Mouse (Mus musculus) cortical plate, adult 2 months (tissue): ENCODE data around the gene Stac2. TPM values are rescaled to one million over a fixed set of nuclear protein-coding genes. Genes with fewer than 3 reads are reported as not detected.

Experiments
- H3K27ac ChIP-seq: fragments of 200-500 bp; 2 replicates; pipeline ENCODE4 v1.5.1; 2012; ENCODE audit warnings: low read length, control low read depth, inconsistent platforms; ENCODE audit not compliant: insufficient read depth
- H3K4me1 ChIP-seq: fragments of 200-500 bp; 2 replicates; pipeline ENCODE4 v1.6.1; 2011; ENCODE audit warnings: low read length; ENCODE audit not compliant: control insufficient read depth, insufficient read depth
- H3K4me3 ChIP-seq: fragments of 200-500 bp; 2 replicates; pipeline ENCODE4 v1.5.1; 2011; ENCODE audit warnings: mild to moderate bottlenecking, low read length, control low read depth; ENCODE audit not compliant: insufficient read depth
- CTCF ChIP-seq: fragments of 200-500 bp; IDR thresholded peaks from 2 replicates; pipeline ENCODE4 v1.5.1; 2011; ENCODE audit warnings: mild to moderate bottlenecking, control low read depth, low read length; ENCODE audit not compliant: insufficient read depth; ENCODE audit errors: extremely low read depth
- POLR2A ChIP-seq: fragments of 200-500 bp; IDR thresholded peaks from 2 replicates; pipeline ENCODE4 v1.6.1; 2011; ENCODE audit warnings: mild to moderate bottlenecking, low read length, control low read depth; ENCODE audit not compliant: insufficient read depth; ENCODE audit errors: extremely low read depth
- polyA plus RNA-seq: library from polyadenylated mRNA; depleted of rRNA; stranded (reverse); fragments of >200 nt; gene quantifications from 2 replicates; pipeline ENCODE4 v1.2.3, GENCODE M21; 2012

Stac2 gene
- polyA plus RNA-seq, 1 experiment, result 49.7 TPM

DNA sequence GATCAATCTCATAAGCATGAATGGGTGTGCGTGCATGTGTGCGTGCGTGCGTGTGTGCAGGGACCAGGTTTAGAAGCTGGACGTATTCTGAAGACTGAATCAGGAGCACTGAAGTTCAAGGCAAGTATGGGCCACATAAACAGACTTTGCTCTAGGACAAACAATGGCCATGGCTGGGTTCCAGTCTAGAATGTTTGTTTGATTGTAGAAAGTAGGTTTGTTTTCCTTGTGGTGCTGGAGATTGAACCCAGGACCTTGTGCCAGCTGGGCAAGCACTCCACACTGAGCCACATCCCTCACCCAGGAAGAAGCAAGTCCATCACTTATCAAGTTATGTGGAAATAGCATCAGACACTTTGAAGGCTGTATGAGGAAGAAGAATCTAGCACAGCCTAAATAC lies 37.1 kb downstream of the Stac2 start:
- Histone ChIP-seq H3K4me1 (peaks cover 12% of the 10 kb centered on the region), H3K4me3 (no peak overlapping the region), H3K27ac (no peak overlapping the region)
- TF ChIP-seq CTCF, result no peak
- TF ChIP-seq POLR2A, result no peak

DNA sequence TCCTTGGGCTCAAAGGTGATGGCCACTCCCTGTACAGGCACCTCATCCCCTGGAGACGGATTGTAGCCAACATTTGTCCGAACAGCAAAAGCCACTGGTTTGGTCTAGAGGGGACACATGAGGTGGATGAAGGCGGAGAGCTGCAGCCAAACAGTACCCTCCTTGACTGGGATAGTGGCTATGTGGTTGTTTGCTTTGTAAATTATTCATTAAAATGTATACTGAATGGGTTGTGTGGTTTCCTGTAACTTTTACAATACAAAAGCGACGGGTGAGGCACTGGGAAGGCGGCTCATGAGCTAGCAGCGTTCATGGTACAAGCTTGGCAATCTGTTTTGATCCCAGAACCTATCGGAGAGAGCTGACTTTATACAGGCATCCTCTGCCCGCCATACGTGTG lies 40.4 kb downstream of the Stac2 start:
- Histone ChIP-seq H3K27ac (no peak overlapping the region), H3K4me3 (no peak overlapping the region), H3K4me1 (peaks cover 9% of the 10 kb centered on the region)
- TF ChIP-seq POLR2A, result no peak
- TF ChIP-seq CTCF, result no peak

DNA sequence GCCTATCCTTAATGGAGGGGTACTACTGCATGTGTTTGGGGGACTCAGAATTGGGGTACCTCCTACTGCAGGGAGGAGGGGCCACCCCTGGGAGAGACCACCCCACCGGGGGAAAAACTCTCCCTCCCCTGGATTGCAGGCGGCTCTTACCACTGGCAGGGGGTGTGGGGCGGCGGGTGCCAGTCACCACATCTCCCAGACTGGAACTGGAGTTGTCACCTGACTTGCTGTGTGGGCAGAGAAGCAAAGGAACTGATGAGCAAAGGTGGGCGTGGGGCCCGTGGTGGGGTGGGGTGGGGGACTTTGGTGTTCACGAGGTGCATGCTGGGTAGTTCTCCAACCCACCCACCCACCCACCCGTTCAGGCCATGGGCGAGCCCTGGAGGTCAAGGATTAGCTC lies 41.5 kb downstream of the Stac2 start:
- Histone ChIP-seq H3K27ac (peak overlapping the region; percentile 73), H3K4me1 (peaks cover 6% of the 10 kb centered on the region), H3K4me3 (no peak overlapping the region)
- TF ChIP-seq POLR2A (no peak), CTCF (no peak)

DNA sequence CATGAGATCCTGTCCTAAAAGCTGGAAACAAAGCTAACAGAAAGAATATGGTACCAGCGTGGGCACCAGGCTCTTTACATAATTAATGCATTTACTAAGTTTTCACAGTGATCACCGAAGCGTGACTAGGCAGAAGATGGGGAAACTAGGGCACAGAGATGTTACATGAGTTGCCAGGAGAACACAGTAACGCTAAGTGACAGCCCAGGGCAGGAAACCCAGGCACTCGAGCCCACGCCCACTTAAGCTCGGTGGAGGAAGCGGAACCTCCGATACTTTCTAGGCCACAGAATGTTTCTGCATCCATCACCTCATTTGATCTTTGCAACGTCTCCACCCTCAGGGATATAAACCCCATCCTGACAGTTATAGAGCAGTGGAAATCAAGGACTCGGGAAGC lies 45.2 kb downstream of the Stac2 start:
- Histone ChIP-seq H3K4me1 (peaks cover 8% of the 10 kb centered on the region), H3K4me3 (no peak overlapping the region), H3K27ac (0 out of 2 replicates have a peak overlapping the region, but pooled peaks have one; percentile 8)
- no peak for TF ChIP-seq POLR2A
- no peak for TF ChIP-seq CTCF

DNA sequence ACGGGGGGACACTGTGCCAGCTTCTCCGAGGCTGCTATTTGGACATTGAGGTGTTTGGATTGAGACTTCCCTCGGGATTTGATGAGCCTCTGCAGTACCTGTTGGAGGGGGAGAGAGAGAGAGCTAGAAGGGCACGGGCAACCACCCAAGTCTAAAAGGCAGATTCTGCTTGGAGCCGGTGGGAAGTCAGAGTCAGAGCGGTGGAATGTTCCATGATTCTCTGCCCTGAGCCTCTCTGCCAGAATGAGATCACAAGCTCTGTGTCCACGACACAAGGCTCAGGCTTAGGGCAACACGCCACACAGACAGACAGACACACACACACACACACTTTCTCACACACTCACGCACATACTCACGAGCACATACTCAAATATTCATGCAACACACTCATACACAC lies 47.6 kb downstream of the Stac2 start:
- H3K4me1 ChIP-seq, result peaks cover 4% of the 10 kb centered on the region

DNA sequence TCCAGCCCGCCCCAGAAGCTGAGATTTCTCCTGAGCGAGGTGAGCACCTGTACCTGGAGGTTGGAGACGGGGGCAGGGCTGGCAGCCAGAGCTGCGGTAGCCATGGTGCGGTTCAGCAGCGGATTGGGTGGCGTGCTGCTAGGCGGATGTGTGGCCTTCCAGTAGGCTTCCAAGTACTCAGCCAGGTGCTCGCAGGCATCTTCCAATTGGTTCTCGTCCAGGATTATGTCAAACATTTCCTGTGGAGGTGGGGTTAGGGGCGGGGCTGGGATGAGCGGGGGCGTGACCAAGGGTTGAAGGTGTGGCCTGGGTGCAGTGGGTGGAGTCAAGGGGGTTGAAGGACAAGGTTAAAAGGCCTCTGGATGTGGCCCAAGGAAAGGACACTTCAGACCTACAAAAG lies 48.2 kb downstream of the Stac2 start:
- Histone ChIP-seq H3K27ac (0 out of 2 replicates have a peak overlapping the region, but pooled peaks have one; percentile 26), H3K4me3 (no peak overlapping the region), H3K4me1 (peaks cover 4% of the 10 kb centered on the region)
- TF ChIP-seq CTCF (no peak), POLR2A (no peak)

More for the DNA sequence above, 47.6 kb downstream of the Stac2 start:
- TF ChIP-seq CTCF (no peak), POLR2A (no peak)
- Histone ChIP-seq H3K27ac (no peak overlapping the region), H3K4me3 (no peak overlapping the region)

DNA sequence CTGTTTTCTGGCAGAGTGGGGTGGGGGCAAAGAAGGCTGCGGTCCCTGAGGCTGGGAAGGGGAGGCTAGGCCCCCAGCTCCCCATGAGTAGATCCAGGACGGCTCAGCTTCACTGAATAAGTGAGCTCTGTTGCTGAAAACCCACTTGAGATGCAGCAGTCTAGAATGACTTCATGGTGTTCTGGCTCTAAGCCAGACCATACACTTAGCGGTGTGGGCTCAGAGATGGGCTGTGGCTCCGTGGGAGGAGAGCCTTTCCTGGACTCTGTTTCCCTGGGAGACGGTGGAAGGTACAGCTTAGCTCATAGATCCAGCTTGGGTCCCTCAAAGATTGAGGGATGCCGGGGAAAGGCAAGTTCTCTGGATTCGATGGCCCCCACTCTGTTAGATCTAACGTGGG lies 49.1 kb downstream of the Stac2 start:
- Histone ChIP-seq H3K4me3 (no peak overlapping the region), H3K27ac (no peak overlapping the region), H3K4me1 (peaks cover 4% of the 10 kb centered on the region)
- TF ChIP-seq POLR2A, result 0 out of 2 replicates have a peak, but pooled peaks have one; percentile 27
- no peak for TF ChIP-seq CTCF

DNA sequence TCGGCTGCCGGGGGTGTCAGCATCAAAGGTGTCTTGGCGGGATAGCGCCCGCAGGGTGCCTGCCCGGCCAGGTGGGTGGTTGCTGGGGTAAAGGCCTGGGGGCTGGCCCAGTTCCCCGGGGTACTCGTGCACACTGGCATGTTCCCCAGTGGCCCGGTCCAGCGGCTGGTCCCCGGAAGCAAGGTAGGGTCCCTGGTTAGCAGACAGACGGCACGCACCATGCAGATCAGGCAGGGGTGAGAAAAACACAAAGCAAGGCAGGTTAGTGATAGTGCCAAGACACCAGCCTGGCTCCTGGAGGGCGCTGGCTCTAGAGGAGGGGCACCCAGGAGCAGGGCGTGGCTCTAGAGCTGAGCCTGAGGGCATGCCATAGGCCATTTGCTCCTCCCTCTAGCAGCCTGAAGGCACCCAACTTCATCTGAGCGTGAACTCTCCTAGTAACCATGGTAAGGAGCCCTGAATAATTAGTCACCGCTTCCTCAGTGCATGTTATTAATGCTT lies 50.0 kb downstream of the Stac2 start:
- TF ChIP-seq CTCF (no peak), POLR2A (no peak)
- H3K4me1 ChIP-seq, result peaks cover 3% of the 10 kb centered on the region
- no peak overlapping the region for H3K27ac ChIP-seq
- no peak overlapping the region for H3K4me3 ChIP-seq

DNA sequence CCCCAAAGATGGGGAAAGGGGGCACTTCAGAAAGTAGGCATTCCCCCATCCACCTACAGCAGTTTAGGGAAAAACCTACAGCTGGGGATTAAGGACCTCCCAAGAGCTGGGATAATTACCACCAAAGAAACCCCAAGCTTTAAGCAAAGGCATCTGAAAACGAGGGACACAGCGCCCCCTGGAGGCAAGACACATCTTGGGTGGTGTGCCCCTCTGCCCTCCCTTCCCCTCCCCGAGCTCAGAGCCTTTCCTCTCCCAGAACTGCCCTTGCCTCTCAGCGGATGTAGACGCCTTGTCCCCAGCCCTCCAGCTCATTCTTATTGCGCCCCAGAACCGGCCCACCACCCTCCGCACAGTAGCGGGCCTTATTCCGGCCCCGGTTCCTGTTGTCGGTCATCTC lies 50.6 kb downstream of the Stac2 start:
- no peak overlapping the region for H3K27ac ChIP-seq
- no peak overlapping the region for H3K4me3 ChIP-seq
- peak; percentile 67 for TF ChIP-seq CTCF
- no peak for TF ChIP-seq POLR2A
- H3K4me1 ChIP-seq, result peaks cover 3% of the 10 kb centered on the region

DNA sequence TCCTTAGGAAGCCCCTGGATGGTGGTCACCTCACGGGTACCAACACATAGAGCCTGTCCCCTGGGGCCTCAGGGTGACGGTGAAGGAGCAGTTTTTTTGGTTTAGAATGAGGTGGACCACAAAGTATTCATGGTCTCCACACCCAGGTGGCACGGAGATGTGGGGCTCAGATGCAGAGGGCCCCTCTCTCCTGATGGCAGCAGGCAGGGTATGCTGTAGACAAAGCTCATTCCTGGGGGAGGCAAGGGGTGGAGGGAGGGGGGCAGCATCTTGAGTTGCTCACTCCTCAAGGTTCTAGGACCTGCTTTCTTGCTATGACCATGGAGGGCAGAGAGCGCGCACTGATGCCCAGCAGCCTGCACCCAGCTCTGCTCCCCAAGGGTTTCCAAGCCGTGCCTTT lies 51.3 kb downstream of the Stac2 start:
- no peak for TF ChIP-seq CTCF
- TF ChIP-seq POLR2A, result 0 out of 2 replicates have a peak, but pooled peaks have one; percentile 6
- no peak overlapping the region for H3K4me3 ChIP-seq

DNA sequence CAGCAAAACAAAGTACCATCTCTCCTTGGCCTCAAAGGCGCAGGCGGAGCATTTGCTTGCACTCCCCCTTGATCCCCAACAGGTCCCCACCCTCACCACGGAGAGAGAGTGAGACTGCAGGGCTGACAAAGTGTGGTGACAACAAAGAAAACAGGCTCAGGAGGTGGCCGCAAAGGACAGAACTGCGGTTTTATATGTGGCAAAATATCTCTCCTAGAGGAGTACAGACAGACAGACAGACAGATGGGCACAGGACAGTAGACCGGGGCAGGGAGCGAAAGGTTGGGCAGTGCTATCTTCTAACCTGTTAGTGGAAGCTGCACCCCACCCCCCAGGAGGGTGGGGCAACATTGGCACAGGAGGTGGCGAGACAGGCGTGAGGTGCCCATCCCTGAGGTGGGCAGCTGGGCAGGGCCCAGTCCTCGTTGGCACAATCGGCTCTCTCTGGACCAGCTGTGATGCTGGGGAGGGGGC lies 51.9 kb downstream of the Stac2 start:
- H3K4me1 ChIP-seq, result peaks cover 3% of the 10 kb centered on the region
- TF ChIP-seq CTCF (no peak), POLR2A (no peak)
- no peak overlapping the region for H3K4me3 ChIP-seq
- no peak overlapping the region for H3K27ac ChIP-seq

More for the DNA sequence above, 51.3 kb downstream of the Stac2 start:
- H3K27ac ChIP-seq, result no peak overlapping the region
- peaks cover 3% of the 10 kb centered on the region for H3K4me1 ChIP-seq
